In the genomic region with DNA sequence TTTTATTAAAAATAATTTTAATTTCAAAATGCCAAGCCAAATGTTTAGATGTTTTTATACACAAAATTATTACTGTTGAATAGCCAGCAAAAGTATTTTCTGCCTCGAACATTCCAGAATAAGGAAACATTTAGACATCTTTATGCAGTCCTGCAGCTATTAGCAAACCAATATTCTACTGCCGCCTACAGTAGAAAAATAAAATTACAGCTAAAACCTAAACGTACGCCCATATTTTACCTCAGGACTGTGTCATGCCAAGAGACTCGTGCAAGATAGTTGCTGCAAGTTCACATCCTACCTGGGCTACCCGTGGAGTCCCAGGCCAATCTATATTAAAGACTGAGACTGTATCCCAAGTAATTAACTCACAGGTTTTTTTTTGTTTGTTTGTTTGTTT, we compare ENCODE assay signal across 9 mouse cellular contexts. TPM values are rescaled to one million over a fixed set of nuclear protein-coding genes. Genes with fewer than 3 reads are reported as not detected.
DNase-seq lines count a peak whose midpoint lies in the region; ATAC-seq and TF ChIP-seq lines count a peak whose summit lies in the region.
"Had no signal": no experiment of that assay in that cellular context is flagged by ENCODE, and none has a peak within 500 bp of the region (broad histone marks: within the 10 kb centered on the region; RNA-seq: fewer than 3 reads in every experiment).

No protein-coding gene starts in this region.

- no peaks in the 10 kb centered on the region; the same call in 1 of the 2 replicates for H3K27me3 ChIP-seq in kidney, adult 2 months (replicated peaks; ENCODE audit: control insufficient read depth, insufficient read depth, low read length)
- no peaks in the 10 kb centered on the region for H3K27me3 ChIP-seq in thymus, adult 2 months (ENCODE audit: control insufficient read depth, insufficient read depth, low read length)
- no peaks in the 10 kb centered on the region for H3K27me3 ChIP-seq in splenic B cell, adult 2 months (ENCODE audit: control insufficient read depth, insufficient read depth, low read length, poor library complexity, severe bottlenecking)
- H3K27me3 ChIP-seq: lung, embryonic 15.5 days had no signal

- peak; percentile 51 for DNase-seq in kidney, adult 2 months
- no peak for DNase-seq in kidney, adult 18-20 months
- DNase-seq in thymus, adult 2 months: peak; percentile 14
- DNase-seq in thymus, postnatal 4 days: no peak
- peak; percentile 67 for DNase-seq in adipocyte (ENCODE audit: low spot score)
- peak; percentile 73 for DNase-seq in splenic B cell, adult 2 months (ENCODE audit: low read depth, low spot score)
- DNase-seq in thymus, postnatal 14 days: no peak

- H3K36me3 ChIP-seq in kidney, adult 2 months (ENCODE audit: control insufficient read depth, insufficient read depth, low read length): no peaks in the 10 kb centered on the region
- H3K36me3 ChIP-seq in thymus, adult 2 months (ENCODE audit: control insufficient read depth, insufficient read depth, low read length): no peaks in the 10 kb centered on the region
- no peaks in the 10 kb centered on the region for H3K36me3 ChIP-seq in splenic B cell, adult 2 months (ENCODE audit: control insufficient read depth, insufficient read depth, low read length, poor library complexity, severe bottlenecking)

- H3K4me1 ChIP-seq in kidney, adult 2 months (ENCODE audit: control insufficient read depth, insufficient read depth, low read length): no peaks in the 10 kb centered on the region; the same call in 1 of the 2 replicates
- H3K4me1 ChIP-seq in thymus, adult 2 months (replicated peaks; ENCODE audit: control insufficient read depth, insufficient read depth, low read length): peaks cover 13% of the 10 kb centered on the region

- TF ChIP-seq POLR2A in kidney, adult 2 months (IDR thresholded peaks at IDR 0.05; ENCODE audit: low read depth, low read length): no peak
- TF ChIP-seq POLR2A in thymus, adult 2 months (IDR thresholded peaks at IDR 0.05; ENCODE audit: control insufficient read depth, extremely low read depth, insufficient read depth, low read length, poor library complexity): no peak

- no peak for ATAC-seq in megakaryocyte-erythroid progenitor cell, adult 5-6 weeks (replicated peaks; ENCODE audit: low FRiP score, low TSS enrichment, poor library complexity, severe bottlenecking)

- no peak overlapping the region for H3K4me3 ChIP-seq in kidney, adult 2 months (ENCODE audit: insufficient read depth, low read depth, low read length)
- H3K4me3 ChIP-seq in thymus, adult 2 months (ENCODE audit: control insufficient read depth, insufficient read depth, low read length): no peak overlapping the region
- H3K4me3 ChIP-seq: lung, embryonic 15.5 days had no signal

- WGBS in kidney, adult 2 months: 42% methylated on average over 6 of the region's 6 CpGs
- 17% methylated on average over 6 of the region's 6 CpGs for WGBS in thymus, adult 2 months

- no peak for TF ChIP-seq CTCF in kidney, adult 2 months (conservative IDR thresholded peaks at IDR 0.05; ENCODE audit: insufficient read depth, insufficient read length, low read depth, low read length)
- TF ChIP-seq CTCF in thymus, adult 2 months (IDR thresholded peaks at IDR 0.05; ENCODE audit: borderline replicate concordance, control insufficient read depth, extremely low read depth, insufficient read depth, low read length, poor library complexity): no peak

- H3K27ac ChIP-seq in kidney, adult 2 months (ENCODE audit: insufficient read depth, low read depth, low read length): no peak overlapping the region
- H3K27ac ChIP-seq in thymus, adult 2 months (ENCODE audit: control insufficient read depth, insufficient read depth, low read length): no peak overlapping the region
- H3K27ac ChIP-seq: lung, embryonic 15.5 days had no signal

RNA-seq across cellular contexts. Expression of a gene that starts 2.3 kb away (rescaled TPM):
- polyA plus RNA-seq in kidney, adult 2 months (2012; rRNA removed): 5.9 and 6.1 TPM in 2 replicates
- polyA plus RNA-seq in thymus, adult 2 months (2012; rRNA removed): 3.4 and 3.5 TPM in 2 replicates
- total RNA-seq in megakaryocyte-erythroid progenitor cell, adult 5-6 weeks (2014; fragmentation: Nextera tagmentation): 6.4 and 7.3 TPM in 2 replicates
- 16.3 and 23.6 TPM in 2 replicates for total RNA-seq in megakaryocyte-erythroid progenitor cell, adult 5-6 weeks (2017)

RNA-seq across cellular contexts. Expression of a gene that starts 12.4 kb away (rescaled TPM):
- 1.4 and 1.7 TPM in 2 replicates for polyA plus RNA-seq in kidney, adult 2 months (2012; rRNA removed)
- not detected in 2 replicates for polyA plus RNA-seq in thymus, adult 2 months (2012; rRNA removed)
- 31.4 and 32.3 TPM in 2 replicates for total RNA-seq in megakaryocyte-erythroid progenitor cell, adult 5-6 weeks (2014; fragmentation: Nextera tagmentation)
- total RNA-seq in megakaryocyte-erythroid progenitor cell, adult 5-6 weeks (2017): 33.9 and 42.3 TPM in 2 replicates

RNA-seq across cellular contexts. Expression of a gene that starts 12.7 kb away (rescaled TPM):
- polyA plus RNA-seq in kidney, adult 2 months (2012; rRNA removed): 23.5 and 35.7 TPM in 2 replicates
- polyA plus RNA-seq in thymus, adult 2 months (2012; rRNA removed): 12.2 and 13.0 TPM in 2 replicates
- 74.4 and 174 TPM in 2 replicates for total RNA-seq in megakaryocyte-erythroid progenitor cell, adult 5-6 weeks (2014; fragmentation: Nextera tagmentation)
- total RNA-seq in megakaryocyte-erythroid progenitor cell, adult 5-6 weeks (2017): 63.0 and 95.3 TPM in 2 replicates

RNA-seq across cellular contexts. Expression of a gene that starts 20.8 kb away (rescaled TPM):
- 109 and 148 TPM in 2 replicates for polyA plus RNA-seq in kidney, adult 2 months (2012; rRNA removed)
- 206 and 311 TPM in 2 replicates for polyA plus RNA-seq in thymus, adult 2 months (2012; rRNA removed)
- 311 and 390 TPM in 2 replicates for total RNA-seq in megakaryocyte-erythroid progenitor cell, adult 5-6 weeks (2014; fragmentation: Nextera tagmentation)
- 447 and 464 TPM in 2 replicates for total RNA-seq in megakaryocyte-erythroid progenitor cell, adult 5-6 weeks (2017)

RNA-seq across cellular contexts. Expression of a gene that starts 37.8 kb away (rescaled TPM):
- 2.5 and 4.0 TPM in 2 replicates for polyA plus RNA-seq in kidney, adult 2 months (2012; rRNA removed)
- polyA plus RNA-seq in thymus, adult 2 months (2012; rRNA removed): 0.17 and 0.66 TPM in 2 replicates
- 1.2 and 4.3 TPM in 2 replicates for total RNA-seq in megakaryocyte-erythroid progenitor cell, adult 5-6 weeks (2014; fragmentation: Nextera tagmentation)
- total RNA-seq in megakaryocyte-erythroid progenitor cell, adult 5-6 weeks (2017): 2.4 and 3.0 TPM in 2 replicates

Comparison
In these comparisons a context has a peak if more than half of its experiments do, and no peak if none do; other contexts are left out.
1. DNase-seq: peak in kidney, adult 2 months (single experiment), thymus, adult 2 months (single experiment), adipocyte (single experiment) and splenic B cell, adult 2 months (single experiment); none in kidney, adult 18-20 months (single experiment), thymus, postnatal 4 days (single experiment) and thymus, postnatal 14 days (single experiment).